Mouse (Mus musculus) heart, embryonic 10.5 days (tissue): ENCODE results near the gene Efcab5. TPM values are rescaled to one million over a fixed set of nuclear protein-coding genes. Genes with fewer than 3 reads are reported as not detected.
"Not testable (repeated sequence)": the region's sequence is repeated elsewhere in the genome, so short reads cannot be mapped to it uniquely, and the experiment has no call there.

Source experiments
- DNase-seq: peaks from one replicate; pipeline ENCODE4 v3.0.0-alpha.2; 2017; ENCODE audit warnings: low spot score
- H3K27ac ChIP-seq: fragments of 300-500 bp; sonication (generic); 2 replicates; pipeline ENCODE4 v1.5.1; 2016; ENCODE audit warnings: mild to moderate bottlenecking
- H3K27me3 ChIP-seq: fragments of 300-500 bp; sonication (generic); 2 replicates; pipeline ENCODE4 v1.6.1; 2016; ENCODE audit warnings: mild to moderate bottlenecking; ENCODE audit not compliant: poor library complexity, insufficient read depth, severe bottlenecking
- H3K36me3 ChIP-seq: fragments of 300-500 bp; sonication (generic); 2 replicates; pipeline ENCODE4 v1.6.1; 2016; ENCODE audit warnings: mild to moderate bottlenecking, moderate library complexity
- H3K4me1 ChIP-seq: fragments of 300-500 bp; sonication (generic); 2 replicates; pipeline ENCODE4 v1.6.1; 2016; ENCODE audit warnings: mild to moderate bottlenecking
- H3K4me3 ChIP-seq: fragments of 300-500 bp; sonication (generic); 2 replicates; pipeline ENCODE4 v1.5.1; 2016; ENCODE audit warnings: mild to moderate bottlenecking, moderate library complexity
- H3K9me3 ChIP-seq: fragments of 300-500 bp; sonication (generic); 2 replicates; pipeline ENCODE4 v1.6.1; 2016; ENCODE audit warnings: mild to moderate bottlenecking, moderate library complexity
- whole genome bisulfite sequencing: fragments of 180-500 bp; shearing (Covaris S2); methylation state at CpG from one replicate; pipeline ENCODE4 v1.1.7; 2016; 5-methylcytosine and 5-hydroxymethylcytosine counted together
- polyA plus RNA-seq: library from polyadenylated mRNA; unstranded; fragments of >200 nt; fragmentation: Nextera tagmentation; extraction: Ambion mirVana; gene quantifications from 2 replicates; pipeline ENCODE4 v1.2.1, GENCODE M21; 2016

The Efcab5 gene
- polyA plus RNA-seq, 1 experiment from 2014 or later = 0.34 TPM

DNA sequence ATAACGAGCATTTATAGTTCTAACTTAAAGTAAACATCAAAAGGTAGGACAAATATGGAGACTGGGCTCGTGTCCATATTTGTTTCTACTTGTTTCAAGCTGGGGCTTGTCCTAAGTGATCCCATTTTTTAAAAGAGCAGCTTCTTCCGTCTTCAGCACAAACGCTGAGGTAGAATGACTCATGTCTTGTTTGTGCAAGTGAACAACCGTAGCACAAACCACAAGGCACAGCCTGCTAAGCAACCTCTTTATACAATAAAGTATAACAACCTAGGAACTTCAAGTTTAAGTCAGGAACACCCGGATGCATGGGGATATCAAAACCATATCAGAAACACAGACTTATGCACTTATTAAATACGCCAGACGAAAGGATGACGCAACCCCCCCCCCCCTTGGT is 28.4 kb downstream of the Efcab5 start:
- no peaks in the 10 kb centered on the region for H3K36me3 ChIP-seq
- H3K27me3 ChIP-seq = no peaks in the 10 kb centered on the region
- H3K4me1 ChIP-seq = 0 out of 2 replicates have a peak, but pooled peaks cover 5% of the 10 kb centered on the region
- WGBS = 82% methylated on average over 9 of the region's 9 CpGs
- no peak overlapping the region for H3K27ac ChIP-seq
- DNase-seq = no peak
- H3K9me3 ChIP-seq = no peaks in the 10 kb centered on the region
- no peak overlapping the region for H3K4me3 ChIP-seq

DNA sequence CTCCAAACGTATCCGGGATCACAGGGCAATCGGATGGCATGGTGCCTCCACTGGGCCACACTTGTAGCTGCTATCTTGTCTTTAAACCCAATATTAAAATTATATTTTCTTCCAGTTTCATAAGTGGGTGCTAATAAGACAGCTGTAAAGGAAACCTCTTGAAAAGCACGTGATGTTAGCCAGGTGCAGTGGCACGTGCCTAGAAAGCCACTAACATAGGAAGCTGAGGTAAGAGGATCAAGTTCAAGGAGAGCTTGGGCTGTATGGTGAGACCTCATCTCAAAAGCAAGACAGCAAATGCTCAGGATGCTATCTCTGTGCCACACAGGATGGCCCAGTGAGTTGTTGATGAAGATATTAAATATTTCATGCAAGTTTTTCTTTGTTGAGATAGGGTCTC is 34.6 kb downstream of the Efcab5 start:
- no peak overlapping the region for H3K27ac ChIP-seq
- no peaks in the 10 kb centered on the region for H3K27me3 ChIP-seq
- 81% methylated on average over 5 of the region's 5 CpGs for WGBS
- H3K36me3 ChIP-seq = no peaks in the 10 kb centered on the region
- no peak for DNase-seq
- no peak overlapping the region for H3K4me3 ChIP-seq
- H3K9me3 ChIP-seq = no peaks in the 10 kb centered on the region
- H3K4me1 ChIP-seq = no peaks in the 10 kb centered on the region

DNA sequence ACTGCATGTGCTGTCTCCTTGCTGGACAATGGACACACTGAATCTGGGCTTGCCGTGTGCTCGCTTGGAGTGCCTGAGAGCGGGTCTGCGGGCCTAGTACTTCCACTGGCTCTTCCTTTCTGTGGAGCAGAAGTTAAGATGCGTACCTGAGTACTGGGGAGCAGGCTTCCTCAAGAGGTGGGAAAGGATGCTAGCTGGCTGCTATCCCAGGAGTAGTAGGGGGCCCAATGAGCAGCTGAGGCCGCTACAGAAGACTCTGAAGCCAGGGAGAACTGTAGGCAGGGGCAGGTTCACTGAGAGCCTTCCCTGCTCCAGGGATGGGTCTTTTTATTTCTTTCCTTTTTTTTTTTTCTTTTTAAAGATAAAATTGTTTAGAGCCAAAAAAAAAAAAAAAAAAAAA is 38.0 kb downstream of the Efcab5 start:
- no peaks in the 10 kb centered on the region for H3K36me3 ChIP-seq
- no peaks in the 10 kb centered on the region for H3K4me1 ChIP-seq
- no peaks in the 10 kb centered on the region for H3K9me3 ChIP-seq
- H3K4me3 ChIP-seq = no peak overlapping the region
- H3K27ac ChIP-seq = no peak overlapping the region
- 82% methylated on average over 6 of the region's 6 CpGs for WGBS
- no peak for DNase-seq
- no peaks in the 10 kb centered on the region for H3K27me3 ChIP-seq

DNA sequence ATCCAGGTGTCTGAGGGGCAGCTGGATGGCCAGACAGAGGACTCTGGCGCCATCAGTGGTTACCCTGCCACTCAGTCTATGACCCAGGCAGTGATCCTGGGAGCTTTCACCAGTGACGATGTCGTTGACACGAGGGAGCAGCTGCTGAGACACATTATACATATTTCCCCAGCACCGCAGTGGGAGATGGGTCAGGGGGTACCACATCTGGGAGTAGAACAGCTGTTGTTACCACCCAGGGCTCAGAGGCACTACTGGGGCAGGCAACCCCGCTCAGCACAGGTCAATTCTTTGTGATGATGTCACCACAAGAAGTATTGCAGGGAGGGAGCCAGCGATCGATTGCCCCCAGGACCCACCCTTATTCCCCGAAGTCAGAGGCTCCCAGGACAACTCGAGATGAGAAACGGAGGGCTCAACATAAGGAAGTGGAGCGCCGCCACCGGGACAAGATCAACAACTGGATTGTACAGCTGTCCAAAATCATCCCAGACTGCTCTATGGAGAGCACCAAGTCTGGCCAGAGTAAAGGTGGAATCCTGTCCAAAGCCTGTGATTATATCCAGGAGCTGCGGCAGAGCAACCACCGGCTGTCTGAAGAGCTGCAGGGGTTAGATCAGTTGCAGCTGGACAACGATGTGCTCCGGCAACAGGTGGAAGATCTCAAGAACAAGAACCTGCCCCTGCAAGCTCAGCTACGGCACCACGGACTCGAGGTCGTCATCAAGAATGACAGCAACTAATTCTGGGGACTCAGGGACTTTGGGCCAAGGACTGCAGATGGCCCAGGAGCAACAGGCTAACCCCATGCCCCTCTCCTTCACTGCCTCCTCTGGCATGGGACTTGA is 38.8 kb downstream of the Efcab5 start:
- WGBS = 83% methylated on average over 22 of the region's 22 CpGs
- not testable (repeated sequence) for H3K27me3 ChIP-seq, H3K27ac ChIP-seq, H3K4me3 ChIP-seq, H3K36me3 ChIP-seq, H3K9me3 ChIP-seq, DNase-seq, H3K4me1 ChIP-seq

DNA sequence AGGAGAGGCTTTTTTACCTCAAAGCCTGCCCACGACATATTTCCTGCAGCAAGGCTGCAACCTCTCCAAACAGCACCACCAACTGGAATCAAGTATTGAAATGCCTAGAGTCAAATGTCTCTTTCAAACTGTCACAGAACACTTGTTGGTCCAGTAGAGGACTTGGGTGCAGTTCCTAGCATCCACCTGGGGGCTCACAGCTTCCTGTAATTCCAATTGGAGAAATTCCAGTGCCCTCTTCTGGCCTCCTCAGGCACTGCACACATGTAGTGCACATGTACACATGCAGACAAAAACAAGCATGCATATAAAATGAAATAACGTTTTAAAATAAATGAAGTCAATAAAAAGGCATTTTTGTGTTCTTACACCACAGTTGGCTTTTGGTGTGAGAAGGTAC is 40.0 kb downstream of the Efcab5 start:
- H3K36me3 ChIP-seq = no peaks in the 10 kb centered on the region
- H3K9me3 ChIP-seq = no peaks in the 10 kb centered on the region
- H3K4me1 ChIP-seq = no peaks in the 10 kb centered on the region
- 75% methylated on average over 2 of the region's 2 CpGs for WGBS
- H3K27me3 ChIP-seq = no peaks in the 10 kb centered on the region
- H3K27ac ChIP-seq = no peak overlapping the region
- DNase-seq = no peak
- no peak overlapping the region for H3K4me3 ChIP-seq

DNA sequence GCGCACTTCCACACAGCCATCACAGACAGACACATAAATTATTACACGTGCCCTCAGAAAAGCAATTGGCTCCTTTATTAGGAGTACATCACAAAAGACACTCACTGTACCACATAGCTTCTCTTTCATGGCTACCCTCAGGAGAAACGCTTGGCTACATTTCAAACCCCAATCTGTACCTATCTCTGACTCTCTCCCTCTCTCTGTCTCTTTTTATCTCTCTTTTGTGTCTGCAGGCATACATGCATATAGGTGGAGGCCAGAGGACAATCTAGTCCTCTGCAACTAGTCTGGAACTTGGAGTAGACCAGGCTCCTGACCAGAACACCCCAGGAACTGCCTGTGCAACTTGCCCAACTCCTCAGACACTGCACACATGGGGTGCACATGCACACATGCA is 41.0 kb downstream of the Efcab5 start:
- H3K27me3 ChIP-seq = no peaks in the 10 kb centered on the region
- H3K27ac ChIP-seq = no peak overlapping the region
- H3K9me3 ChIP-seq = no peaks in the 10 kb centered on the region
- WGBS = 88% methylated on average over 3 of the region's 3 CpGs
- H3K36me3 ChIP-seq = no peaks in the 10 kb centered on the region
- no peak overlapping the region for H3K4me3 ChIP-seq
- H3K4me1 ChIP-seq = 0 out of 2 replicates have a peak, but pooled peaks cover 4% of the 10 kb centered on the region
- DNase-seq = no peak

DNA sequence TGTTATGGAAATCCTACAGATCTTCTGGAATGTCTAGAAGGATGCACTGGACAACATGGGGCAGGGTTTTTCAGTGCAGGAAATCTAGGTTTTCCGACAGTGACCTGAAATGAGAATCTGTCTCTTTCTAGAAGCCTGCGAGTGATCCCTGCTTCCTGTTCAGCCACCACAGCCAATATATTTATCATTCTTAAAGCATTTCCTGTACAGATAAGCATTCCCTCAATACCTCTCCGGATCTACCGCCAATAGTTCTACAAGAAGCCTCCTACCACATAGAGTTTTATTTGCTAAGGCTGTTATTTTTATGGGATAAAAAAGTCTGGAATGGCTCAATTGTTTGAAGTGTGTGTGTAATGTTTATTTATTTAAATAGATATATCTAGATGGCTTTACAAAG is 43.3 kb downstream of the Efcab5 start:
- H3K27ac ChIP-seq = no peak overlapping the region
- H3K9me3 ChIP-seq = no peaks in the 10 kb centered on the region
- no peak for DNase-seq
- no peaks in the 10 kb centered on the region for H3K27me3 ChIP-seq
- WGBS = 57% methylated on average over 4 of the region's 4 CpGs
- H3K4me1 ChIP-seq = 0 out of 2 replicates have a peak, but pooled peaks cover 4% of the 10 kb centered on the region
- H3K4me3 ChIP-seq = no peak overlapping the region
- no peaks in the 10 kb centered on the region for H3K36me3 ChIP-seq

DNA sequence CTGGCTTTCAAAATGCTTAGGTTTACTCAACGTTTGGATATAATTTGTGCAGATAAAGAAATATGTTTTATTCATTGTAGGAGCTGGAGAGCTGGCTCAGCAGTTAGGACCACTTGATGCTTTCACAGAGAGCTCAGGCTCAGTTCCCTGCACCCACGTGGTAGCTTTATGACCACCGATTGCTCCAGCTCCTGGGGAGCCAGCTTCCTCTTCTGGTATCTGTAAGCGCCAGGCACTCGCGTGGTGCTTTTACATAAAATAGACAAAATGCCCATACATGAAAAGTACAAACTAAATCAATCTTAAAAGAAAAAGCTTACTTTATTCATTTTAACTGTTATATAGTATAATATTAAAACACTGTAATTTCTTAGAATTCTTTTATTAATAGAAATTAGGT is 46.8 kb downstream of the Efcab5 start:
- H3K4me1 ChIP-seq = 0 out of 2 replicates have a peak, but pooled peaks cover 4% of the 10 kb centered on the region
- no peaks in the 10 kb centered on the region for H3K27me3 ChIP-seq
- H3K27ac ChIP-seq = no peak overlapping the region
- no peak overlapping the region for H3K4me3 ChIP-seq
- H3K36me3 ChIP-seq = no peaks in the 10 kb centered on the region
- DNase-seq = no peak
- no peaks in the 10 kb centered on the region for H3K9me3 ChIP-seq
- WGBS = 65% methylated on average over 6 of the region's 6 CpGs

DNA sequence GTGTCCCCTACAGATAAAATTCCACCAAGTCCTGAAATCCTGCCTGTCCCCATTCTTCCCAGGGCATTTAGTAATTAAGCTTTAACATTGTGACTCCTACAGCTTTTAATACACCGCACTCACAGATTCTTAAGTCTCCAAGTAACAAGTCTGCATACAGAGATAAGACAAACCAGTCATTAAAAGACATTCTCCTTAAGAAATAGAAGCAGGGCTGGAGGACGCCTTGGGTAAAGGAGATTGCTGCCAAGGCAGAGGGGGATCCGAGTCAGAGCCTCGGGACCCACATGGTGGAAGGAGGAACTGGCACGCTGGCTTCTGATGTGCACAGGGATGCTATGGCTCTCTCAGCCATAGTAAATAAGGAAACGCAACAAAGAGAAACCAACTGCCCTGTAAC is 48.8 kb downstream of the Efcab5 start:
- no peaks in the 10 kb centered on the region for H3K36me3 ChIP-seq
- H3K9me3 ChIP-seq = no peaks in the 10 kb centered on the region
- H3K27ac ChIP-seq = no peak overlapping the region
- no peak overlapping the region for H3K4me3 ChIP-seq
- no peak for DNase-seq
- 0 out of 2 replicates have a peak, but pooled peaks cover 4% of the 10 kb centered on the region for H3K4me1 ChIP-seq
- no peaks in the 10 kb centered on the region for H3K27me3 ChIP-seq
- 77% methylated on average over 6 of the region's 6 CpGs for WGBS

DNA sequence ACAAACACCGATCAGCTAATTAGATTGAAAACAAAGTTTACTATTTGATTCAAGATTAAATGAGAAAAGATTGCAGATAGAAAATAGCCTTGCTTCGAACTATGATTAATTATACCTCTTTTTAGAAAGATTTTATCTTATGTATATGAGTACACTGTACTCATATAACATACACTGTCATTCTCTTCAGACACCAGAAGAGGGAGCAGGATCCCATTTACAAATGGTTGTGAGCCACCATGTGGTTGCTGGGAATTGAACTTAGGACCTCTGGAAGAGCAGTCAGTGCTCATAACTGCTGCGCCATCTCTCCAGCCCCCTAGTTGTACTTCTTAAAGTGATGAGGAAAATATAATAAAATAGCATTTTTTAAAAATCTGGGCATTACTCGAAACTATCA is 55.3 kb downstream of the Efcab5 start:
- Histone ChIP-seq H3K9me3 (no peaks in the 10 kb centered on the region), H3K4me3 (no peak overlapping the region), H3K36me3 (no peaks in the 10 kb centered on the region), H3K4me1 (no peaks in the 10 kb centered on the region), H3K27me3 (no peaks in the 10 kb centered on the region), H3K27ac (no peak overlapping the region)
- DNase-seq = no peak
- WGBS = 91% methylated on average over 4 of the region's 4 CpGs

DNA sequence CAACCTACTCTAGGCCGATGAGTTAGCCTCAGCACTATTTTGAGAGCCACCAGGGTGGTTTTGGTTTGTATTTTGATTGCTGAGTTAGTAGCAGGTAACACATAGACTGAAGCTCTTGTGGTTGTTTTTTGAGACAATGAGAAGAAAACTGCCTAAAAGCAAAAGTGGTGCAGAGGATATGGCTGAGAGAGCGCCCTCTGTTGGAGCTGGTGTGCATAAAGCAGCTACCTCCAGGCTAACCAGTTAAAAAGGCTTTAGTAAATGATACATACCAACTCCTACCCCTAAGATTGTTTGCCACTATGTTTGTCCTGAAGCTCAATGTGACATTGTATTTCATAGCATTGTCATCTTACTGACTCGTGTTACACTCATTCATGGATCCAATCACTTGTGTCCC is 56.2 kb downstream of the Efcab5 start:
- Histone ChIP-seq H3K27ac (no peak overlapping the region), H3K4me1 (no peaks in the 10 kb centered on the region), H3K9me3 (no peaks in the 10 kb centered on the region), H3K27me3 (no peaks in the 10 kb centered on the region), H3K36me3 (no peaks in the 10 kb centered on the region), H3K4me3 (no peak overlapping the region)
- 56% methylated on average over 3 of the region's 3 CpGs for WGBS
- DNase-seq = no peak

DNA sequence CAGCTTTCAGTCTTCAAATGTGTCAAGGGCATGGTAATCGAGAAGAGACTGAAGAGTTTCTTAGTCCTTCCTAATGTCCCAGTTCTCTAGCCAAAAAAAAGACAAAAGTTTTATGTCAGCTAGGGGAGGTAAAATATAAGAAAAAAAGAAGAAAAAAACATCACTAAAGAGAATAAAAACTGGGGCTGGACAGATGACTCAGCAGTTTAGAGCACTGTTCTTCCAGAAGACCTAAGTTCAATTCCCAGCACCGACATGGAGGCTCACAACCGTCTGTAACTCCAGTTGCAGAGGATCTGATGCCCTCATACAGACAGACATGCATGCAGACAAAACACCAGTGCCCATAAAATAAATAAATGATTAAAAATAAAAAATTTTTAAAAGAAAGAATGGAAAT is 60.2 kb downstream of the Efcab5 start:
- H3K9me3 ChIP-seq = no peaks in the 10 kb centered on the region
- H3K27me3 ChIP-seq = no peaks in the 10 kb centered on the region
- no peaks in the 10 kb centered on the region for H3K4me1 ChIP-seq
- 87% methylated on average over 3 of the region's 3 CpGs for WGBS
- DNase-seq = no peak
- H3K27ac ChIP-seq = no peak overlapping the region
- H3K4me3 ChIP-seq = no peak overlapping the region
- H3K36me3 ChIP-seq = no peaks in the 10 kb centered on the region

DNA sequence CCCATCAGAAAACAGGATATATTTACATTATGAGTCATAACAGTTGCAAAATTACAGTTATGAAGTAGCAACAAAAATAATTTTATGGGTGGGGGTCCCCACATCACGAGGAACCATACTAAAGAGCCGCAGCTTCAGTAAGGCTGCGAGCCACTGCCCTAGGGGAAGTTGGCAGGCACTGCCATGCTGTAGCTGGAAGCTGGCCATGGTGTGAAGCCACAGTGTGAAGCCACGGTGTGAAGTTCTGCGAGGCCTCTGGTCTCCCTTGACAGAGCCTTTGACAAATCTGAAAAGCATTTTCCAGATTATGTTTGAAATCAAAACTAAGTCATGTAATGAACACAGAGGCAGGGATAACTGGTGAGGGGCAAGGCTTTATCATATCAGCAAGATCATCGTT is 77.6 kb downstream of the Efcab5 start:
- Histone ChIP-seq H3K4me3 (no peak overlapping the region), H3K27me3 (no peaks in the 10 kb centered on the region), H3K4me1 (no peaks in the 10 kb centered on the region), H3K27ac (no peak overlapping the region), H3K9me3 (no peaks in the 10 kb centered on the region), H3K36me3 (no peaks in the 10 kb centered on the region)
- 81% methylated on average over 6 of the region's 6 CpGs for WGBS
- DNase-seq = peak; percentile 36

DNA sequence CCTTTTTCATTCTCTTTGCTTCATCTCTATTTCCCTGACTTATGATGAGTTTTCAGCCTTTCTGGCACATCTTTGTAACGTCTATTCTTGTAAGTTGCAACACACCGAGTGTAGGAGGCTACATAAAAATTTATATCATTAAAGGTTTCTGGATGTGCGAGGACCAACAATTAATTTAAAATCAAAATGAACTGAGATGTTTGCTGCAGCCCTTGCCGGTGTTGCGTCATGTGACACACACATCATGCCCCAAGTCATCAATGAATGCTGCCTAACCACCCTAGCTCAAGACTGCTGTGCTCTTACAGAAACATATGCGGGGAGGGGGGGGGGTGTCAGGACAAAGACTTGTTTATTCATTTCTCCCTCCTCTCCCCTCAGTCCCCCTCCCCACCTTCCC is 80.3 kb downstream of the Efcab5 start:
- Histone ChIP-seq H3K27me3 (no peaks in the 10 kb centered on the region), H3K4me3 (no peak overlapping the region), H3K9me3 (no peaks in the 10 kb centered on the region), H3K27ac (no peak overlapping the region), H3K36me3 (no peaks in the 10 kb centered on the region), H3K4me1 (no peaks in the 10 kb centered on the region)
- WGBS = 88% methylated on average over 6 of the region's 6 CpGs
- no peak for DNase-seq
